ENCODE assay signal across 14 mouse cellular contexts in genomic region chr10:67654518-67654917, GRCm38 (mm10).
"Had no signal": no experiment of that assay in that cellular context is flagged by ENCODE, and none has a peak within 500 bp of the region (broad histone marks: within the 10 kb centered on the region; RNA-seq: fewer than 3 reads in every experiment).

No protein-coding gene starts in this region.

- H3K9ac ChIP-seq: limb, embryonic 13.5 days; liver, embryonic 14.5 days; neural tube, embryonic 15.5 days had no signal

- H3K4me2 ChIP-seq: limb, embryonic 13.5 days; neural tube, embryonic 15.5 days had no signal

- DNase-seq: kidney, adult 11 months; kidney, adult 9 months; left cerebral cortex, postnatal 4 days; midbrain, embryonic 14.5 days; right cerebral cortex, adult 18-20 months; right cerebral cortex, postnatal 4 days; spleen, adult 18-20 months; thymus, postnatal 36 days had no signal

- H3K27ac ChIP-seq: kidney, postnatal 0 days; limb, embryonic 13.5 days; liver, embryonic 14.5 days; midbrain, embryonic 10.5 days; neural tube, embryonic 15.5 days had no signal

- H3K4me1 ChIP-seq: limb, embryonic 13.5 days; midbrain, embryonic 10.5 days; neural tube, embryonic 15.5 days had no signal

- H3K36me3 ChIP-seq: limb, embryonic 13.5 days; midbrain, embryonic 10.5 days; neural tube, embryonic 15.5 days had no signal

- H3K27me3 ChIP-seq: limb, embryonic 13.5 days had no signal

- H3K4me3 ChIP-seq: limb, embryonic 13.5 days; midbrain, embryonic 10.5 days; myocyte; neural tube, embryonic 15.5 days had no signal

- H3K9me3 ChIP-seq: limb, embryonic 13.5 days; midbrain, embryonic 10.5 days; neural tube, embryonic 15.5 days had no signal
